Mouse (Mus musculus): ENCODE measurements at regions not wholly inside any gene's neighbourhood (a gene's known extent, or its start where the extent isn't known, plus 50 kb on each side); places are given as distances from the start of the nearest gene placed in this dataset.

GRCm38 (mm10) chr13:47348517-47349145 is 226.2 kb downstream of the Rnf144b start:
- WGBS = 39% methylated on average over 17 of the region's 17 CpGs
- H3K27ac ChIP-seq = no peak overlapping the region
- ATAC-seq (replicated peaks; ENCODE audit: low FRiP score) = no peak

GRCm38 (mm10) chr13:47354446-47354845 is 232.0 kb downstream of the Rnf144b start:
- H3K27ac ChIP-seq = no peak overlapping the region
- no peaks in the 10 kb centered on the region for H3K27me3 ChIP-seq
- no peaks in the 10 kb centered on the region for H3K4me1 ChIP-seq
- H3K9ac ChIP-seq = no peak overlapping the region
- H3K4me2 ChIP-seq = no peak overlapping the region
- no peak for ATAC-seq (replicated peaks; ENCODE audit: low FRiP score)
- H3K36me3 ChIP-seq = no peaks in the 10 kb centered on the region
- no peaks in the 10 kb centered on the region for H3K9me3 ChIP-seq (replicated peaks)
- H3K4me3 ChIP-seq (replicated peaks) = no peak overlapping the region
- 78% methylated on average over 12 of the region's 12 CpGs for WGBS

More at GRCm38 (mm10) chr13:47348517-47349145, 226.2 kb downstream of the Rnf144b start:
- H3K4me1 ChIP-seq = no peaks in the 10 kb centered on the region
- H3K27me3 ChIP-seq = no peaks in the 10 kb centered on the region
- no peaks in the 10 kb centered on the region for H3K36me3 ChIP-seq
- no peak overlapping the region for H3K4me2 ChIP-seq
- H3K9me3 ChIP-seq (replicated peaks) = no peaks in the 10 kb centered on the region
- no peak overlapping the region for H3K4me3 ChIP-seq (replicated peaks)
- H3K9ac ChIP-seq = no peak overlapping the region

- Histone ChIP-seq H3K9me3 (replicated peaks) (no peaks in the 10 kb centered on the region), H3K27me3 (no peaks in the 10 kb centered on the region), H3K4me2 (no peak overlapping the region), H3K4me1 (no peaks in the 10 kb centered on the region), H3K9ac (no peak overlapping the region), H3K36me3 (no peaks in the 10 kb centered on the region), H3K27ac (no peak overlapping the region), H3K4me3 (replicated peaks) (no peak overlapping the region)
- ATAC-seq (replicated peaks; ENCODE audit: low FRiP score) = no peak
- 63% methylated on average over 5 of the region's 5 CpGs for WGBS
These were observed 232.7 kb downstream of the Rnf144b start for GRCm38 (mm10) chr13:47355169-47355568.

GRCm38 (mm10) chr13:47358986-47359385 is 236.5 kb downstream of the Rnf144b start:
- no peaks in the 10 kb centered on the region for H3K27me3 ChIP-seq
- ATAC-seq (replicated peaks; ENCODE audit: low FRiP score) = no peak
- H3K4me3 ChIP-seq (replicated peaks) = no peak overlapping the region
- H3K4me1 ChIP-seq = no peaks in the 10 kb centered on the region
- 77% methylated on average over 9 of the region's 9 CpGs for WGBS
- H3K4me2 ChIP-seq = no peak overlapping the region
- H3K9ac ChIP-seq = no peak overlapping the region
- no peaks in the 10 kb centered on the region for H3K9me3 ChIP-seq (replicated peaks)
- H3K36me3 ChIP-seq = no peaks in the 10 kb centered on the region
- H3K27ac ChIP-seq = no peak overlapping the region

GRCm38 (mm10) chr13:47365776-47366175 is 243.3 kb downstream of the Rnf144b start:
- Histone ChIP-seq H3K9me3 (replicated peaks) (no peaks in the 10 kb centered on the region), H3K27ac (no peak overlapping the region), H3K9ac (no peak overlapping the region), H3K27me3 (no peaks in the 10 kb centered on the region), H3K4me2 (no peak overlapping the region), H3K36me3 (no peaks in the 10 kb centered on the region), H3K4me1 (no peaks in the 10 kb centered on the region), H3K4me3 (replicated peaks) (no peak overlapping the region)
- WGBS = 76% methylated on average over 7 of the region's 7 CpGs
- ATAC-seq (replicated peaks; ENCODE audit: low FRiP score) = no peak

- Histone ChIP-seq H3K4me3 (replicated peaks) (no peak overlapping the region), H3K4me2 (no peak overlapping the region), H3K27me3 (no peaks in the 10 kb centered on the region), H3K36me3 (no peaks in the 10 kb centered on the region), H3K9me3 (replicated peaks) (no peaks in the 10 kb centered on the region), H3K27ac (no peak overlapping the region), H3K9ac (no peak overlapping the region), H3K4me1 (no peaks in the 10 kb centered on the region)
- no peak for ATAC-seq (replicated peaks; ENCODE audit: low FRiP score)
- 58% methylated on average over 13 of the region's 13 CpGs for WGBS
These were observed 245.8 kb downstream of the Rnf144b start for GRCm38 (mm10) chr13:47368041-47368823.

GRCm38 (mm10) chr13:47374583-47374982 is 252.1 kb downstream of the Rnf144b start:
- no peak for ATAC-seq (replicated peaks; ENCODE audit: low FRiP score)
- 70% methylated on average over 1 of the region's 1 CpGs for WGBS
- H3K4me1 ChIP-seq = no peaks in the 10 kb centered on the region
- no peak overlapping the region for H3K4me2 ChIP-seq
- H3K9me3 ChIP-seq (replicated peaks) = no peaks in the 10 kb centered on the region
- H3K36me3 ChIP-seq = no peaks in the 10 kb centered on the region
- H3K9ac ChIP-seq = no peak overlapping the region
- no peaks in the 10 kb centered on the region for H3K27me3 ChIP-seq
- H3K4me3 ChIP-seq (replicated peaks) = no peak overlapping the region
- H3K27ac ChIP-seq = no peak overlapping the region

- no peak overlapping the region for H3K4me2 ChIP-seq
- 67% methylated on average over 5 of the region's 5 CpGs for WGBS
- ATAC-seq (replicated peaks; ENCODE audit: low FRiP score) = no peak
These were observed 268.6 kb downstream of the Rnf144b start for GRCm38 (mm10) chr13:47391023-47391422.

GRCm38 (mm10) chr13:47397726-47398350 is 275.4 kb downstream of the Rnf144b start:
- H3K4me3 ChIP-seq (replicated peaks) = no peak overlapping the region
- ATAC-seq (replicated peaks; ENCODE audit: low FRiP score) = no peak
- H3K4me1 ChIP-seq = no peaks in the 10 kb centered on the region
- H3K27me3 ChIP-seq = no peaks in the 10 kb centered on the region
- H3K9ac ChIP-seq = no peak overlapping the region
- no peak overlapping the region for H3K4me2 ChIP-seq
- no peak overlapping the region for H3K27ac ChIP-seq
- H3K36me3 ChIP-seq = no peaks in the 10 kb centered on the region
- H3K9me3 ChIP-seq (replicated peaks) = no peaks in the 10 kb centered on the region
- WGBS = 80% methylated on average over 8 of the region's 8 CpGs

More at GRCm38 (mm10) chr13:47391023-47391422, 268.6 kb downstream of the Rnf144b start:
- Histone ChIP-seq H3K9ac (no peak overlapping the region), H3K36me3 (no peaks in the 10 kb centered on the region), H3K9me3 (replicated peaks) (no peaks in the 10 kb centered on the region), H3K4me3 (replicated peaks) (no peak overlapping the region), H3K27ac (no peak overlapping the region), H3K4me1 (no peaks in the 10 kb centered on the region), H3K27me3 (no peaks in the 10 kb centered on the region)

GRCm38 (mm10) chr13:47398976-47399375 is 276.5 kb downstream of the Rnf144b start:
- no peaks in the 10 kb centered on the region for H3K36me3 ChIP-seq
- ATAC-seq (replicated peaks; ENCODE audit: low FRiP score) = no peak
- H3K4me3 ChIP-seq (replicated peaks) = no peak overlapping the region
- no peak overlapping the region for H3K9ac ChIP-seq
- no peaks in the 10 kb centered on the region for H3K27me3 ChIP-seq
- no peaks in the 10 kb centered on the region for H3K4me1 ChIP-seq
- no peaks in the 10 kb centered on the region for H3K9me3 ChIP-seq (replicated peaks)
- 81% methylated on average over 5 of the region's 5 CpGs for WGBS
- H3K4me2 ChIP-seq = no peak overlapping the region
- no peak overlapping the region for H3K27ac ChIP-seq

GRCm38 (mm10) chr13:47413261-47413660 is 290.8 kb downstream of the Rnf144b start:
- ATAC-seq (replicated peaks; ENCODE audit: low FRiP score) = no peak
- WGBS = 92% methylated on average over 3 of the region's 3 CpGs
- H3K27me3 ChIP-seq = no peaks in the 10 kb centered on the region

GRCm38 (mm10) chr13:47413940-47414339 is 291.5 kb downstream of the Rnf144b start:
- H3K9ac ChIP-seq = no peak overlapping the region
- no peak overlapping the region for H3K27ac ChIP-seq
- no peak for ATAC-seq (replicated peaks; ENCODE audit: low FRiP score)
- H3K36me3 ChIP-seq = no peaks in the 10 kb centered on the region
- H3K27me3 ChIP-seq = no peaks in the 10 kb centered on the region
- H3K4me3 ChIP-seq (replicated peaks) = no peak overlapping the region
- WGBS = 86% methylated on average over 9 of the region's 9 CpGs
- no peaks in the 10 kb centered on the region for H3K9me3 ChIP-seq (replicated peaks)
- no peaks in the 10 kb centered on the region for H3K4me1 ChIP-seq
- H3K4me2 ChIP-seq = no peak overlapping the region

More at GRCm38 (mm10) chr13:47413261-47413660, 290.8 kb downstream of the Rnf144b start:
- Histone ChIP-seq H3K27ac (no peak overlapping the region), H3K4me3 (replicated peaks) (no peak overlapping the region), H3K4me2 (no peak overlapping the region), H3K9ac (no peak overlapping the region), H3K36me3 (no peaks in the 10 kb centered on the region), H3K9me3 (replicated peaks) (no peaks in the 10 kb centered on the region), H3K4me1 (no peaks in the 10 kb centered on the region)
